Mouse (Mus musculus) heart, adult 2 months (tissue): ENCODE results near the gene Pnmal2. TPM values are rescaled to one million over a fixed set of nuclear protein-coding genes. Genes with fewer than 3 reads are reported as not detected.

Experiments used
- DNase-seq, 2 experiments: peaks; one replicate each; pipeline ENCODE4 v3.0.0; 2021
- H3K27ac ChIP-seq: fragments of 200-600 bp; 2 replicates; pipeline ENCODE4 v1.8.1; 2022
- H3K27me3 ChIP-seq: fragments of 200-500 bp; 2 replicates; pipeline ENCODE4 v1.6.1; 2012; ENCODE audit warnings: mild to moderate bottlenecking, low read length, inconsistent platforms, mixed read lengths; ENCODE audit not compliant: control insufficient read depth, insufficient read depth
- H3K36me3 ChIP-seq: fragments of 200-500 bp; 2 replicates; pipeline ENCODE4 v1.6.1; 2012; ENCODE audit warnings: low read length, inconsistent platforms; ENCODE audit not compliant: control insufficient read depth, insufficient read depth
- H3K4me1 ChIP-seq: fragments of 200-500 bp; 2 replicates; pipeline ENCODE4 v1.6.1; 2011; ENCODE audit warnings: low read length; ENCODE audit not compliant: control insufficient read depth, insufficient read depth
- H3K4me3 ChIP-seq: fragments of 200-600 bp; 2 replicates; pipeline ENCODE4 v1.8.1; 2022
- H3K79me2 ChIP-seq: fragments of 200-500 bp; replicated peaks from 2 replicates; pipeline ENCODE4 v1.6.1; 2012; ENCODE audit warnings: mild to moderate bottlenecking, inconsistent platforms, low read length, moderate library complexity, mixed read lengths; ENCODE audit not compliant: control insufficient read depth, insufficient read depth
- H3K9ac ChIP-seq: fragments of 200-500 bp; 2 replicates; pipeline ENCODE4 v1.6.1; 2012; ENCODE audit warnings: low read depth, mild to moderate bottlenecking, control low read depth, inconsistent platforms, low read length, mixed read lengths
- CTCF ChIP-seq: fragments of 200-600 bp; IDR thresholded peaks from 2 replicates; pipeline ENCODE4 v1.8.1; 2022; ENCODE audit warnings: antibody characterized with exemption, mild to moderate bottlenecking, moderate library complexity
- EP300 ChIP-seq: fragments of 200-500 bp; IDR thresholded peaks from 2 replicates; pipeline ENCODE4 v1.6.1; 2011; ENCODE audit warnings: low read depth, low read length, control low read depth; ENCODE audit not compliant: insufficient read depth
- POLR2A ChIP-seq: fragments of 200-500 bp; IDR thresholded peaks from 2 replicates; pipeline ENCODE4 v1.6.1; 2011; ENCODE audit warnings: mild to moderate bottlenecking, low read depth, low read length, control low read depth; ENCODE audit not compliant: insufficient read depth
- WGBS: fragments of 180-500 bp; shearing (Covaris S2); methylation state at CpG from one replicate; pipeline ENCODE4 v1.1.7; 2018; 5-methylcytosine and 5-hydroxymethylcytosine counted together
- intact Hi-C: fragments of 180-260 bp; cut with DNase I; formaldehyde crosslinking; loops from one replicate; pipeline ENCODE4 v1.15.1; 2025
- polyA plus RNA-seq: library from polyadenylated mRNA; depleted of rRNA; stranded (reverse); fragments of >200 nt; gene quantifications from 2 replicates; pipeline ENCODE4 v1.2.3, GENCODE M21; 2012
- total RNA-seq, 2 experiments: library from RNA; stranded (reverse); gene quantifications; 2 replicates each; pipeline ENCODE4 v1.2.3; 2021

Pnmal2 gene
- total and polyA plus RNA-seq, 3 experiments: 3.5 to 4.1 (median 3.8) TPM

GRCm38 (mm10) chr7:16922360-16922973 lies 22.0 kb upstream of the Pnmal2 start:
- Histone ChIP-seq H3K9ac (peak overlapping the region; percentile 91), H3K27ac (no peak overlapping the region; the same call in 1 of the 2 replicates), H3K4me1 (peaks cover 15% of the 10 kb centered on the region), H3K27me3 (no peaks in the 10 kb centered on the region), H3K36me3 (no peaks in the 10 kb centered on the region), H3K79me2 (peaks cover 5% of the 10 kb centered on the region; the same call in 1 of the 2 replicates), H3K4me3 (peak overlapping the region; percentile 98)
- intact Hi-C loops: loop anchor here (10.0 kb wide), 1 partner anchor 308 kb away; the partner anchor contains the start of gene Arhgap35
- peak in 1 of 2 experiments; percentile 45 for DNase-seq
- no peak for TF ChIP-seq CTCF
- peak; percentile 28; the same call in 1 of the 2 replicates for TF ChIP-seq POLR2A
- 37% methylated on average over 10 of the region's 10 CpGs for WGBS

- Histone ChIP-seq H3K27me3 (no peaks in the 10 kb centered on the region), H3K36me3 (no peaks in the 10 kb centered on the region), H3K4me1 (peaks cover 15% of the 10 kb centered on the region), H3K9ac (peak overlapping the region; percentile 91), H3K4me3 (peak overlapping the region; percentile 98), H3K79me2 (peaks cover 5% of the 10 kb centered on the region; the same call in 1 of the 2 replicates), H3K27ac (peak overlapping the region; percentile 100)
- DNase-seq: peak in 1 of 2 experiments; percentile 49
- intact Hi-C loops: loop anchor here (10.0 kb wide), 1 partner anchor 309 kb away; the partner anchor contains the start of gene Arhgap35
- WGBS: under 1% methylated on average over 57 of the region's 57 CpGs
- TF ChIP-seq CTCF (no peak), EP300 (no peak), POLR2A (no peak)
Observed at GRCm38 (mm10) chr7:16923283-16924036, 21.0 kb upstream of the Pnmal2 start.

GRCm38 (mm10) chr7:16924037-16924834 lies 20.2 kb upstream of the Pnmal2 start, which contains the start of gene Calm3:
TSS of gene Calm3 (minus strand) at chr7:16924114.
- no peaks in the 10 kb centered on the region for H3K27me3 ChIP-seq
- intact Hi-C loops: loop anchor here (10.0 kb wide), 1 partner anchor 309 kb away; the partner anchor contains the start of gene Arhgap35

GRCm38 (mm10) chr7:16928341-16928740 lies 16.1 kb upstream of the Pnmal2 start:
- WGBS: 34% methylated on average over 2 of the region's 2 CpGs
- Histone ChIP-seq H3K9ac (no peak overlapping the region), H3K79me2 (0 out of 2 replicates have a peak, but pooled peaks cover under 1% of the 10 kb centered on the region), H3K4me3 (no peak overlapping the region), H3K27ac (no peak overlapping the region), H3K27me3 (no peaks in the 10 kb centered on the region), H3K36me3 (no peaks in the 10 kb centered on the region), H3K4me1 (no peaks in the 10 kb centered on the region)
- intact Hi-C loops: loop anchor here (10.0 kb wide), 1 partner anchor 314 kb away; the partner anchor contains the start of gene Arhgap35
- no peak for DNase-seq
- TF ChIP-seq EP300 (no peak), CTCF (no peak), POLR2A (no peak)

More at GRCm38 (mm10) chr7:16924037-16924834, 20.2 kb upstream of the Pnmal2 start, which contains the start of gene Calm3:
- Histone ChIP-seq H3K27ac (peak within 1 kb of the TSS; percentile 100), H3K9ac (peak within 1 kb of the TSS; percentile 91), H3K4me3 (peak within 1 kb of the TSS; percentile 98), H3K36me3 (no peaks in the 10 kb centered on the region), H3K4me1 (peaks cover 15% of the 10 kb centered on the region), H3K79me2 (peaks cover 5% of the 10 kb centered on the region; the same call in 1 of the 2 replicates)
- DNase-seq: peak; percentile 100
- 1% methylated on average over 64 of the region's 64 CpGs for WGBS
- TF ChIP-seq POLR2A: peak; percentile 77
- peak; percentile 98 for TF ChIP-seq EP300
- TF ChIP-seq CTCF: no peak; the same call in 1 of the 2 replicates

- DNase-seq: peak; percentile 67 to 76
- Histone ChIP-seq H3K9ac (no peak overlapping the region), H3K4me3 (no peak overlapping the region), H3K4me1 (no peaks in the 10 kb centered on the region), H3K79me2 (no peaks in the 10 kb centered on the region), H3K27ac (no peak overlapping the region), H3K27me3 (no peaks in the 10 kb centered on the region), H3K36me3 (no peaks in the 10 kb centered on the region)
- WGBS: 0% methylated on average over 1 of the region's 1 CpGs
- no peak for TF ChIP-seq POLR2A
- TF ChIP-seq EP300: no peak
- no peak; the same call in 1 of the 2 replicates for TF ChIP-seq CTCF
- intact Hi-C loops: loop anchor here (1.0 to 5.0 kb wide), 2 partner anchors 121 to 135 kb away; no protein-coding TSS in a partner anchor
Observed at GRCm38 (mm10) chr7:16930850-16931249, 13.6 kb upstream of the Pnmal2 start.
